Mouse (Mus musculus): ENCODE data around the gene Nop58. TPM values are rescaled to one million over a fixed set of nuclear protein-coding genes. Genes with fewer than 3 reads are reported as not detected.
"Not testable (repeated sequence)": the region's sequence is repeated elsewhere in the genome, so short reads cannot be mapped to it uniquely, and the experiment has no call there.

The Nop58 gene
- polyA plus RNA-seq, 1 experiment from 2014 or later = 55.9 TPM

GRCm38 (mm10) chr1:59738768-59739414, 54.1 kb downstream of the Nop58 start:
- Histone ChIP-seq H3K9me3 (ENCODE audit: low read length) (no peaks in the 10 kb centered on the region), H3K27ac (ENCODE audit: low read length) (no peak overlapping the region), H3K36me3 (ENCODE audit: insufficient read depth, low read length) (no peaks in the 10 kb centered on the region), H3K27me3 (replicated peaks; ENCODE audit: insufficient read depth, low read length) (no peaks in the 10 kb centered on the region), H3K4me3 (ENCODE audit: low read depth, low read length) (no peak overlapping the region), H3K4me1 (ENCODE audit: insufficient read depth, low read depth, low read length) (peaks cover 4% of the 10 kb centered on the region; the same call in 1 of the 2 replicates), H3K9ac (replicated peaks; ENCODE audit: low read depth) (no peak overlapping the region), H3K4me2 (replicated peaks; ENCODE audit: low read depth, low read length) (no peak overlapping the region)
- DNase-seq (ENCODE audit: low spot score) (no peak), ATAC-seq (no peak)
- whole genome bisulfite sequencing = 59% methylated on average over 6 of the region's 6 CpGs
- no peak for TF ChIP-seq CTCF (IDR thresholded peaks at IDR 0.05)
- TF ChIP-seq EP300 (IDR thresholded peaks at IDR 0.05) = no peak

- Histone ChIP-seq H3K27me3 (replicated peaks; ENCODE audit: insufficient read depth, low read length) (no peaks in the 10 kb centered on the region), H3K4me1 (ENCODE audit: insufficient read depth, low read depth, low read length) (no peaks in the 10 kb centered on the region), H3K4me3 (ENCODE audit: low read depth, low read length) (no peak overlapping the region), H3K9ac (replicated peaks; ENCODE audit: low read depth) (no peak overlapping the region), H3K36me3 (ENCODE audit: insufficient read depth, low read length) (no peaks in the 10 kb centered on the region), H3K9me3 (ENCODE audit: low read length) (no peaks in the 10 kb centered on the region), H3K4me2 (replicated peaks; ENCODE audit: low read depth, low read length) (no peak overlapping the region), H3K27ac (ENCODE audit: low read length) (peak overlapping the region; percentile 0; the same call in 1 of the 2 replicates)
- WGBS = 35% methylated on average over 17 of the region's 17 CpGs
- no peak for TF ChIP-seq CTCF (IDR thresholded peaks at IDR 0.05)
- TF ChIP-seq EP300 (IDR thresholded peaks at IDR 0.05) = peak; percentile 63
- peak; percentile 53 for ATAC-seq
- peak; percentile 24 for DNase-seq (ENCODE audit: low spot score)
Measured at GRCm38 (mm10) chr1:59739577-59740354, 55.0 kb downstream of the Nop58 start.

GRCm38 (mm10) chr1:59749047-59749446, 64.3 kb downstream of the Nop58 start:
- H3K4me1 ChIP-seq (ENCODE audit: insufficient read depth, low read depth, low read length) = no peaks in the 10 kb centered on the region
- WGBS = 53% methylated on average over 2 of the region's 2 CpGs
- H3K36me3 ChIP-seq (ENCODE audit: insufficient read depth, low read length) = no peaks in the 10 kb centered on the region
- H3K27me3 ChIP-seq (replicated peaks; ENCODE audit: insufficient read depth, low read length) = no peaks in the 10 kb centered on the region
- H3K9ac ChIP-seq (replicated peaks; ENCODE audit: low read depth) = no peak overlapping the region
- H3K9me3 ChIP-seq (ENCODE audit: low read length) = no peaks in the 10 kb centered on the region
- H3K4me3 ChIP-seq (ENCODE audit: low read depth, low read length) = no peak overlapping the region
- ATAC-seq (no peak; the same call in 1 of the 2 replicates), DNase-seq (ENCODE audit: low spot score) (peak; percentile 38)
- no peak for TF ChIP-seq EP300 (IDR thresholded peaks at IDR 0.05)
- H3K4me2 ChIP-seq (replicated peaks; ENCODE audit: low read depth, low read length) = no peak overlapping the region
- no peak overlapping the region for H3K27ac ChIP-seq (ENCODE audit: low read length)

GRCm38 (mm10) chr1:59749724-59750123, 65.0 kb downstream of the Nop58 start:
- not testable (repeated sequence) for DNase-seq (ENCODE audit: low spot score); ATAC-seq; H3K36me3 ChIP-seq (ENCODE audit: insufficient read depth, low read length); H3K4me1 ChIP-seq (ENCODE audit: insufficient read depth, low read depth, low read length); H3K9ac ChIP-seq (replicated peaks; ENCODE audit: low read depth); H3K4me2 ChIP-seq (replicated peaks; ENCODE audit: low read depth, low read length); H3K27ac ChIP-seq (ENCODE audit: low read length); H3K4me3 ChIP-seq (ENCODE audit: low read depth, low read length); H3K9me3 ChIP-seq (ENCODE audit: low read length); H3K27me3 ChIP-seq (replicated peaks; ENCODE audit: insufficient read depth, low read length)
- 71% methylated on average over 5 of the region's 5 CpGs for WGBS

- Histone ChIP-seq H3K4me2 (replicated peaks; ENCODE audit: low read depth, low read length) (no peak overlapping the region), H3K27ac (ENCODE audit: low read length) (no peak overlapping the region), H3K36me3 (ENCODE audit: insufficient read depth, low read length) (no peaks in the 10 kb centered on the region), H3K9me3 (ENCODE audit: low read length) (no peaks in the 10 kb centered on the region), H3K9ac (replicated peaks; ENCODE audit: low read depth) (no peak overlapping the region), H3K4me3 (ENCODE audit: low read depth, low read length) (no peak overlapping the region), H3K27me3 (replicated peaks; ENCODE audit: insufficient read depth, low read length) (no peaks in the 10 kb centered on the region), H3K4me1 (ENCODE audit: insufficient read depth, low read depth, low read length) (no peaks in the 10 kb centered on the region)
- WGBS = 67% methylated on average over 1 of the region's 1 CpGs
- TF ChIP-seq EP300 (IDR thresholded peaks at IDR 0.05) (no peak), CTCF (IDR thresholded peaks at IDR 0.05) (no peak)
- DNase-seq (ENCODE audit: low spot score) (no peak), ATAC-seq (no peak)
Measured at GRCm38 (mm10) chr1:59755298-59755697, 70.5 kb downstream of the Nop58 start.

DNA sequence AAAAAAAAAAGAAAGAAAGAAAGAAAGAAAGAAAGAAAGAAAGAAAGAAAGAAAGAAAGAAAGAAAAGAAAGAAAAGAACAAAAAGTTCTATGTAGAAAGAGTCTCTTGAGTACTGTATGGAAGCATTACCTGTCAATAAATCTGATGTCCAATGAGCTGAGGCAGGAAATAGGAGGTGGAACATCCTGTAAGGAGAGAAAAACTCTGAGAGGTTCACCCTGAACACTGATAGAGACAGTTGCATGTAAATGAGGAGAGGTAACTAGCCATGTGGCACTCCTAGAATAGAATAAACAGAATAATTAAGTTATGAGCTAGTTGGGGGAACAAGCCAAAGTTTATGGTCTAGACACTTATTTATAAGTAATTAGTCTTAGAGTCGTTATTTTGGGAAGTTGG, 73.6 kb downstream of the Nop58 start:
- ATAC-seq (no peak), DNase-seq (ENCODE audit: low spot score) (no peak)
- no peaks in the 10 kb centered on the region for H3K9me3 ChIP-seq (ENCODE audit: low read length)
- H3K4me2 ChIP-seq (replicated peaks; ENCODE audit: low read depth, low read length) = no peak overlapping the region
- H3K27me3 ChIP-seq (replicated peaks; ENCODE audit: insufficient read depth, low read length) = no peaks in the 10 kb centered on the region
- H3K9ac ChIP-seq (replicated peaks; ENCODE audit: low read depth) = no peak overlapping the region
- H3K27ac ChIP-seq (ENCODE audit: low read length) = no peak overlapping the region
- no peaks in the 10 kb centered on the region for H3K4me1 ChIP-seq (ENCODE audit: insufficient read depth, low read depth, low read length)
- TF ChIP-seq EP300 (IDR thresholded peaks at IDR 0.05) (no peak), CTCF (IDR thresholded peaks at IDR 0.05) (no peak)
- no peak overlapping the region for H3K4me3 ChIP-seq (ENCODE audit: low read depth, low read length)
- no peaks in the 10 kb centered on the region for H3K36me3 ChIP-seq (ENCODE audit: insufficient read depth, low read length)
- 88% methylated on average over 1 of the region's 1 CpGs for WGBS
